Mouse (Mus musculus) liver, adult 2 months (tissue): ENCODE measurements at regions not wholly inside any gene's neighbourhood (a gene's known extent, or its start where the extent isn't known, plus 50 kb on each side); places are given as distances from the start of the nearest gene placed in this dataset.

ENCODE experiments used
- CTCF ChIP-seq: fragments of 200-500 bp; IDR thresholded peaks from 2 replicates; pipeline ENCODE4 v1.5.1; 2011; ENCODE audit warnings: low read depth, low read length, control low read depth
- POLR2A ChIP-seq: fragments of 200-500 bp; IDR thresholded peaks from 2 replicates; pipeline ENCODE4 v1.6.1; 2011; ENCODE audit warnings: low read length, control low read depth; ENCODE audit not compliant: insufficient read depth; ENCODE audit errors: extremely low read depth

DNA sequence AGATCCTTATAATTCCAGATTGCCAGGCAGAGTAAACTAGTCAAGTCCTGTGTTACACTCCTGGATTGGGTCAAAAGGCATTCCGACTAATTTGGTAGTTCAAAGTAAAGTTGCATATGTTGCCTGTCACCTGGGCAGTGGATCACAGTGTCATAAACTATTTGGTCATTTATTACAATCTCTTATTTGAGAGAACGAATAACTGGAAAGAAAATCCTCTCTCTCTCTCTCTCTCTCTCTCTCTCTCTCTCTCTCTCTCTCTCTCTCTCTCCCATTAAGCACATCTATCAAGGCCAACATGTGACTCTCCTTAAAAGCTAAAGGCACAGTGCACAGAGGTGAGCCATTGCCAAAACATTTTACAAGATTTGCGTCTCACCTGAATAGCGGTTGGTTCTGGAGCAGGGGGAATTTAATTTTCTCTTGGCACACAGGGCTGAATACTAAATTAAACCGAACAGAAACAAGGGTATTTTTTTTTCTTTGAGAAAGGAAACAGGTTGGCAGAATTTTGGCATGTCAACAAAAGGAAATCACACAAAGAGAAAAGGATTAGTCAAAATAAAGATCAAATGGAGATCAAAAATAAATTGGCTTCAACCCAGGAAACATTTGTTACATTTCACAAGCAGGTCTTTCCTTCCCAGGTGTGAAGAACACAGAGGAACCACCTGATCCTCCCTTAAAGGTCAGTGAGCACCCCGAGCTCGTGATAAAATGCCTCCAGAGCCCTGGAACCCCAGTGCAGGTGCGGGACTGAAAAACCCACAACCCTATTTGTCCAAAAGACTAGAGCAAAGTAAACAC, 62.5 kb upstream of the Myb start:
- TF ChIP-seq CTCF (no peak), POLR2A (no peak)
